Mouse (Mus musculus) hindbrain, embryonic 13.5 days (tissue): ENCODE measurements around the gene Gm4131. TPM values are rescaled to one million over a fixed set of nuclear protein-coding genes. Genes with fewer than 3 reads are reported as not detected.

Experiments used
- ATAC-seq: fragments of 200-750 bp; cut with Nextera tagmentation; 2 replicates; pipeline ENCODE4 v1.8.0; 2017; ENCODE audit warnings: moderate TSS enrichment; ENCODE audit not compliant: low FRiP score
- H3K27ac ChIP-seq: fragments of 300-500 bp; sonication (generic); 2 replicates; pipeline ENCODE4 v1.5.1; 2015; ENCODE audit warnings: inconsistent platforms, mild to moderate bottlenecking, moderate library complexity
- H3K27me3 ChIP-seq: fragments of 300-500 bp; sonication (generic); 2 replicates; pipeline ENCODE4 v1.6.1; 2015; ENCODE audit warnings: mild to moderate bottlenecking, inconsistent platforms
- H3K36me3 ChIP-seq: fragments of 300-500 bp; sonication (generic); 2 replicates; pipeline ENCODE4 v1.6.1; 2015; ENCODE audit warnings: mild to moderate bottlenecking, inconsistent platforms
- H3K4me1 ChIP-seq: fragments of 300-500 bp; sonication (generic); replicated peaks from 2 replicates; pipeline ENCODE4 v1.6.1; 2015; ENCODE audit warnings: inconsistent platforms
- H3K4me2 ChIP-seq: fragments of 300-500 bp; sonication (generic); 2 replicates; pipeline ENCODE4 v1.6.1; 2015; ENCODE audit warnings: inconsistent platforms, mild to moderate bottlenecking, moderate library complexity
- H3K4me3 ChIP-seq: fragments of 300-500 bp; sonication (generic); 2 replicates; pipeline ENCODE4 v1.5.1; 2015; ENCODE audit warnings: mild to moderate bottlenecking, inconsistent platforms
- H3K9ac ChIP-seq: fragments of 300-500 bp; sonication (generic); 2 replicates; pipeline ENCODE4 v1.6.1; 2015; ENCODE audit warnings: mild to moderate bottlenecking, inconsistent platforms
- H3K9me3 ChIP-seq: fragments of 300-500 bp; sonication (generic); 2 replicates; pipeline ENCODE4 v1.6.1; 2016; ENCODE audit warnings: inconsistent platforms
- WGBS: fragments of 180-500 bp; shearing (Covaris S2); methylation state at CpG from one replicate; pipeline ENCODE4 v1.1.7; 2015; 5-methylcytosine and 5-hydroxymethylcytosine counted together
- polyA plus RNA-seq: library from polyadenylated mRNA; unstranded; fragments of >200 nt; fragmentation: Nextera tagmentation; extraction: Ambion mirVana; gene quantifications from 2 replicates; pipeline ENCODE4 v1.2.1, GENCODE M21; 2015

The Gm4131 gene
- polyA plus RNA-seq, 1 experiment from 2014 or later = 0.30 TPM

DNA sequence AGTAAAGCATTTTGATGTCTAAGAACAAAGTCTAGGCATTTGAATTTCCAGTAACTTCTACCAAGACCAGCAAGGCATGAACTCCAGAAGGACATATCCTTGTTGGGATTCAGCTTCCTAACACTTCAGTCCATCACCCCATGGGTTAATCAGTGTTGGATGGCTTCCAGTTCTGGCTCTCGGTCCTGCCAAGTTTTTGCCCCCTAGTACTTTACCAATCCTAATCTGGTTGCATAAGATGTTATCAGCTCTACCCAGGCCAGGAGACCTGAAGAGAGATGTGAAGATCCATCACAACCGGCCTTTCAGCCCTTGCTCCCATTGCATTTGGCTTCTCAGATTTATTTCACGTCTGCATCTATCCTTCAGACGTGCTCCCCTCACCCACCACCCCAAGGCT is 144.5 kb downstream of the Gm4131 start:
- Histone ChIP-seq H3K27me3 (no peaks in the 10 kb centered on the region), H3K9me3 (no peaks in the 10 kb centered on the region), H3K9ac (no peak overlapping the region), H3K4me3 (no peak overlapping the region), H3K36me3 (no peaks in the 10 kb centered on the region), H3K4me2 (no peak overlapping the region), H3K27ac (no peak overlapping the region), H3K4me1 (peaks cover 8% of the 10 kb centered on the region)
- no peak for ATAC-seq
- WGBS = 75% methylated on average over 4 of the region's 4 CpGs

GRCm38 (mm10) chr14:62417501-62417900 is 149.2 kb downstream of the Gm4131 start:
- H3K9me3 ChIP-seq = no peaks in the 10 kb centered on the region
- no peaks in the 10 kb centered on the region for H3K36me3 ChIP-seq
- 89% methylated on average over 3 of the region's 3 CpGs for WGBS
- ATAC-seq = no peak
- no peaks in the 10 kb centered on the region for H3K27me3 ChIP-seq
- no peak overlapping the region for H3K4me2 ChIP-seq
- H3K4me3 ChIP-seq = no peak overlapping the region
- no peak overlapping the region for H3K9ac ChIP-seq
- peaks cover 22% of the 10 kb centered on the region for H3K4me1 ChIP-seq
- peak overlapping the region; percentile 82; the same call in 1 of the 2 replicates for H3K27ac ChIP-seq

- H3K27me3 ChIP-seq = no peaks in the 10 kb centered on the region
- no peak overlapping the region for H3K4me2 ChIP-seq
- no peaks in the 10 kb centered on the region for H3K36me3 ChIP-seq
- ATAC-seq = peak; percentile 61; the same call in 1 of the 2 replicates
- 37% methylated on average over 1 of the region's 1 CpGs for WGBS
- H3K27ac ChIP-seq = peak overlapping the region; percentile 82
- H3K4me1 ChIP-seq = peaks cover 22% of the 10 kb centered on the region
- H3K9me3 ChIP-seq = no peaks in the 10 kb centered on the region
- no peak overlapping the region for H3K9ac ChIP-seq
- no peak overlapping the region for H3K4me3 ChIP-seq
These were observed 150.0 kb downstream of the Gm4131 start for GRCm38 (mm10) chr14:62416742-62417134.

DNA sequence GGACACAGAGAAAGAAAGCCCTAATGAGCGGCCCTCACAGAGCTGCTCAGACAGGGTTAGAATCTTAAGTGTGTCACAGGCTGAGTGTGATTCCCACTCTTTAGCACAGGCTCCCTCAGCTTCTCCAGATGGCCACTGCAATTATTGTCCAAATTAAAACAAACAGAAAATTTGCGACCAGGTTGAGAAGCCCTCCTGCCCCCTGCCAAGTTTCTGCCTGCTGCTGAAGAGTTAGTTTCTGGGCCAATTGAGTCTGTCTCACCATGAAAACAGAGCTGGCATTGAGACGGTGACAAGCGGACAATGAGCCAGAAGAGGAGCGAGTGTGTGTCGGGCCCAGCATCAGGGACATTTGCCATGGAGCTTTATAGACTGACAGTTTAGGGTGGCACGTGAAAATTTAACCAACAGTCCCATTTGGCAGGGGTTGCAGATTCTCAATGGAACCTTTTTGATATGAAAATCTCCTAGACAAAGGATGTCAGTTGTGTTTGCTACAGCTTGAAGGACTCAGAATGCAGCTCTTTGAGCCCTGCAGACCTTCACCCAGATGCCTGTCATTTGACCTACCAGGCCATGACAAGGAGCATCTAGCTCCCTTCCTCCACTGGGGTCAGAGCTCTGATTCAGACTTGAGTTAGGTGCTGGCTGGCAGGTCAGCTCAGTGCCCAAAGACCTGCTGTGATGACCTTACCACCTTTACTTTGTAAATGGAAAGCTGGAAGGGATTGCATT is 150.5 kb downstream of the Gm4131 start:
- ATAC-seq = peak; percentile 87
- Histone ChIP-seq H3K4me1 (peaks cover 22% of the 10 kb centered on the region), H3K4me2 (no peak overlapping the region), H3K27me3 (no peaks in the 10 kb centered on the region), H3K9ac (no peak overlapping the region), H3K36me3 (no peaks in the 10 kb centered on the region), H3K9me3 (no peaks in the 10 kb centered on the region), H3K27ac (peak overlapping the region; percentile 82), H3K4me3 (no peak overlapping the region)
- WGBS = 19% methylated on average over 7 of the region's 7 CpGs

Other genes with a start within 250 kb of the Gm4131 start
- 0.58 and 0.75 TPM in 2 replicates for gene Gucy1b2, start 110.6 kb downstream of the Gm4131 start, polyA plus RNA-seq
- 33.2 and 34.4 TPM in 2 replicates for gene Fam124a, start 11.2 kb downstream of the Gm4131 start, polyA plus RNA-seq
- not detected in 2 replicates for gene Serpine3, start 96.7 kb upstream of the Gm4131 start, polyA plus RNA-seq
- gene Ints6, start 194.2 kb upstream of the Gm4131 start, polyA plus RNA-seq = 13.7 and 19.6 TPM in 2 replicates